Mouse (Mus musculus): Measurements from ENCODE around the gene Dhfr. TPM values are rescaled to one million over a fixed set of nuclear protein-coding genes. Genes with fewer than 3 reads are reported as not detected.

Gene Dhfr
- polyA plus RNA-seq, 1 experiment, result 3.1 TPM

DNA sequence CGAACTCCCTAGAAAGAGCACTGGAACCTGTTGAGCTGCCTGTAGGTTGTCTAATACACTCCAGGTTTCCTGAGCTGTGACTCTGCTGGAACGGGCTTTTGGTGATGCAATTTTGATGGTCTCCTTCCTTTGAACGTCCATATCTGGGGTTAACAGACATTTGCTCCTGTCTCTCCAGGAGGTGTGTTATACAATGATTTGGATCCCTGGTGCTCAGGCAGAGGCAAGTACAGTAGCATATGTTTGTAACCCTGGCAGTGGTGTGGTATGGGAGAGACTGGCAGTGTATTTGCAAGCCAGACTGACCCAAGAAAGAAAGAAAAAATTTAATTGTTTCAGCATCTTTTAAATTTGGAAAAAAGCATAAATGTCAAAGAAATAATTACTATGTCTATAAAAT lies 32.8 kb downstream of the Dhfr start:
- no peak overlapping the region for H3K4me3 ChIP-seq (ENCODE audit: low read depth, low read length)
- TF ChIP-seq POLR2A (IDR thresholded peaks at IDR 0.05; ENCODE audit: low read depth, low read length), result no peak
- no peaks in the 10 kb centered on the region for H3K27me3 ChIP-seq (ENCODE audit: control insufficient read depth, insufficient read depth, low read length)
- 84% methylated on average over 3 of the region's 3 CpGs for WGBS
- no peaks in the 10 kb centered on the region for H3K4me1 ChIP-seq (ENCODE audit: control insufficient read depth, insufficient read depth, insufficient read length, low read length)
- no peak overlapping the region for H3K27ac ChIP-seq (ENCODE audit: insufficient read depth, low read depth, low read length)
- H3K36me3 ChIP-seq (ENCODE audit: control insufficient read depth, insufficient read depth, low read length), result peaks cover 6% of the 10 kb centered on the region; the same call in 1 of the 2 replicates

DNA sequence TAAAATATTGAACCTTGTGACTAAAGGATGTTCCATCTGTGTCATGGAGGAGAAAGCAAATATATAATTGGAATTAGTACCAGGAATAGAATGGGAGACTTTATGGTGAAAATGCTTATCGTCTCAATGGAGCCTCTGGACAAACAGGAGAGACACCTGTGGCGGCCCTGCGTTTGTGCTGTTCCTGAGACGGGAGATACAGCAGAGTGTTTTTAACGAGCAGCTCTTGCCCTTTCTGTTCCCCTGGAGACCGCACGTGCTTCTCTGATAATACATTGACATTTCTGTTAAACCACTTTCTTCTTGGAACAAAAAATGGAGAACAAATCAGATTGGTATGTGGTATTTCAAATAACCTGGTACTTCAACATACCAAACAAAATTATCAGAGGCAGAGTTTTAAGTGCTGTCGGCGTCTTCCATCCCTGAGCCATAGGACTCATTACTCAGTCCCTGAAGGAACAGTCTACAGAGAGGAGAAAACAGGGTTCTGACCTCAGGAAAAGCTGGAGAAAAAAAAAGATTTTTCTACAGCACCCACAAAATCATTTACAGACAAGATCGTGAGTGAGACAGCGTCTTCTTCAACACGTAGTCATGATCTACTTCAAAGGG lies 38.6 kb downstream of the Dhfr start:
- Histone ChIP-seq H3K4me1 (ENCODE audit: control insufficient read depth, insufficient read depth, insufficient read length, low read length) (no peaks in the 10 kb centered on the region), H3K4me3 (ENCODE audit: low read depth, low read length) (no peak overlapping the region), H3K36me3 (ENCODE audit: control insufficient read depth, insufficient read depth, low read length) (no peaks in the 10 kb centered on the region), H3K27ac (ENCODE audit: insufficient read depth, low read depth, low read length) (no peak overlapping the region), H3K27me3 (ENCODE audit: control insufficient read depth, insufficient read depth, low read length) (no peaks in the 10 kb centered on the region)
- TF ChIP-seq CTCF (IDR thresholded peaks at IDR 0.05; ENCODE audit: extremely low read depth, insufficient read length, insufficient replicate concordance, low read depth, low read length) (no peak), POLR2A (IDR thresholded peaks at IDR 0.05; ENCODE audit: low read depth, low read length) (no peak)
- WGBS, result 61% methylated on average over 12 of the region's 12 CpGs

DNA sequence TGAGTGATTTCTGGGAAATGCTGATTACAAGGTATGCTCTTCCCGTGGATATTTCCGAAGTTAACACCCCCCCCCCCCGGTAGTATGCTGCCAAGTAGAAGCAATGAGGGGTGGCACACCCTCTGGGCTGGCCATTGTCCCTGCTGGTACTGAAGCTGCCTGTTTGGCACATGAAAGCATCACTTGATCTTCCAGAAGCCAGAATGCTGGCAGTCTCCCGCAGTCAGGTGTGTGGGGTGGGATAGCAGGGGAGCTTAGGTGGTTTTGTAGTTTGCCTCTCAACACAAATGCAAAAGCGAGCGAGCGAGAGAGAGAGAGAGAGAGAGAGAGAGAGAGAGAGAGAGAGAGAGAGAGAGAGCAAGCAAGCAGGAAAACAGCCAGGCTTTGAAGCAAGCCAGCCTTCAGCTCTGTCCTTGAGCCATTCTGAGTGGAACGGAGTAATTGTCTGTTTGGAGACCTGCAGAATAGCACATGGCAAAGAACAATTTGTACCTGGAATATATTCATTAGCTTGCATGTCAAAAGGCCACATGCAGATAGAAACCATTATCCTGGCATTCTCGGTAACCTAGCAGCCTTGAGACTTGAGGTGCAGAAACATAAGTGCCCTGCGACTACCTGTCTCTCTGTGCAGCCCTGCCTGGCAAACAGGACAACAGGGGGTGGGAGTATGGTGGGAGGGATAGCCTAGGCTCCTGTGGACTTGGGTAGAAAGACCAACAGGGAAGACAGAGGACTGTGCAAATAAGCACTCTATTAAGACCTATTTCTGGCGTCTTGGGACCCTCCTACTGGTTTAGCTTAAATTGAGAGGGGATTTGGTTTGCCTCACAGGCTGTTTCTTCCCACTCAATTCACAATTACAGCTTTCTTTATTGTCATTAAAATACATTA lies 44.2 kb downstream of the Dhfr start:
- WGBS, result 76% methylated on average over 11 of the region's 11 CpGs
- no peak overlapping the region for H3K4me3 ChIP-seq (ENCODE audit: low read depth, low read length)
- H3K4me1 ChIP-seq (ENCODE audit: control insufficient read depth, insufficient read depth, insufficient read length, low read length), result no peaks in the 10 kb centered on the region
- H3K36me3 ChIP-seq (ENCODE audit: control insufficient read depth, insufficient read depth, low read length), result no peaks in the 10 kb centered on the region
- no peaks in the 10 kb centered on the region for H3K27me3 ChIP-seq (ENCODE audit: control insufficient read depth, insufficient read depth, low read length)
- TF ChIP-seq POLR2A (IDR thresholded peaks at IDR 0.05; ENCODE audit: low read depth, low read length) (no peak), CTCF (IDR thresholded peaks at IDR 0.05; ENCODE audit: extremely low read depth, insufficient read length, insufficient replicate concordance, low read depth, low read length) (no peak)
- no peak overlapping the region for H3K27ac ChIP-seq (ENCODE audit: insufficient read depth, low read depth, low read length)

DNA sequence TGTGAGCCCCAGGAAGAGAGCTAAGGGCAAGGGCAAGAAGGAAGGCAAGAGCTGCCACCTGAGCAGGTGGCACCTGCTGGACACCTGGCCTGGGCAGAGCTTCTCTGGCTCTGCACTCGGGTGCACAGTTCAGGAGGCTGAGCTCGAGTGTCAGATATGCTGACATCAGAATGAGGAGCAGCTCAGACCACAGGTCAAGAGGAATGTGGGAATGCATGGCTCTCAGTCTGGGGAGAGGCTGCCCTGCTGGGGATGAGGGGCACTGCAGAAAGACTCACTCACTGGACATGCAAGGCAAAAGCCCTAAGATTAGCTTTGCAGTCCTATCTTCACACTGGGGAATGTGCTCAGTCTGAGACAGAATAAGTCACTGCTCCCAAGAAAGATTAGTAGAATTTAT lies 47.5 kb downstream of the Dhfr start:
- Histone ChIP-seq H3K4me3 (ENCODE audit: low read depth, low read length) (no peak overlapping the region), H3K4me1 (ENCODE audit: control insufficient read depth, insufficient read depth, insufficient read length, low read length) (no peaks in the 10 kb centered on the region), H3K27ac (ENCODE audit: insufficient read depth, low read depth, low read length) (no peak overlapping the region), H3K36me3 (ENCODE audit: control insufficient read depth, insufficient read depth, low read length) (no peaks in the 10 kb centered on the region), H3K27me3 (ENCODE audit: control insufficient read depth, insufficient read depth, low read length) (no peaks in the 10 kb centered on the region)
- 27% methylated on average over 2 of the region's 2 CpGs for WGBS
- no peak for TF ChIP-seq CTCF (IDR thresholded peaks at IDR 0.05; ENCODE audit: extremely low read depth, insufficient read length, insufficient replicate concordance, low read depth, low read length)
- no peak for TF ChIP-seq POLR2A (IDR thresholded peaks at IDR 0.05; ENCODE audit: low read depth, low read length)

DNA sequence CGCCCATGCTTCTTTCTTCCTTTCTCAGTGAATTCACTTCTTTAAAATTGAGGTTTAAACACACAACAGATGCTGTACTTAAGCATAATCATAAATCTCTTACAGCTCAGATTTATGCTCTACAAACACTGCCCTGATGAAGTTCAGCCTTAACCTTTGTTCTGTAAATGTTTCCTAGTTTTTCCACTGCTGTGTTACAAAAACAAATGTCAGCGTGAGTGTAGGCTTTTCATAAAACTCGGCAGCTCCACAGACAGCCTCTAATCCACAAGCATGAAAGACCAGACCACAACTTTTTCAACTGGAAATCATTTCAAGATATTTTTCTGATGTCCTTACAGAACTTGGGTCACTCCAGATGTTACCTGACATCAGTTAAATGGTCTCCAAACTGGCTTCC lies 49.0 kb downstream of the Dhfr start:
- Histone ChIP-seq H3K27ac (ENCODE audit: insufficient read depth, low read depth, low read length) (no peak overlapping the region), H3K4me1 (ENCODE audit: control insufficient read depth, insufficient read depth, insufficient read length, low read length) (no peaks in the 10 kb centered on the region), H3K27me3 (ENCODE audit: control insufficient read depth, insufficient read depth, low read length) (no peaks in the 10 kb centered on the region), H3K4me3 (ENCODE audit: low read depth, low read length) (no peak overlapping the region), H3K36me3 (ENCODE audit: control insufficient read depth, insufficient read depth, low read length) (no peaks in the 10 kb centered on the region)
- TF ChIP-seq CTCF (IDR thresholded peaks at IDR 0.05; ENCODE audit: extremely low read depth, insufficient read length, insufficient replicate concordance, low read depth, low read length) (no peak), POLR2A (IDR thresholded peaks at IDR 0.05; ENCODE audit: low read depth, low read length) (no peak)
- WGBS, result 66% methylated on average over 3 of the region's 3 CpGs

DNA sequence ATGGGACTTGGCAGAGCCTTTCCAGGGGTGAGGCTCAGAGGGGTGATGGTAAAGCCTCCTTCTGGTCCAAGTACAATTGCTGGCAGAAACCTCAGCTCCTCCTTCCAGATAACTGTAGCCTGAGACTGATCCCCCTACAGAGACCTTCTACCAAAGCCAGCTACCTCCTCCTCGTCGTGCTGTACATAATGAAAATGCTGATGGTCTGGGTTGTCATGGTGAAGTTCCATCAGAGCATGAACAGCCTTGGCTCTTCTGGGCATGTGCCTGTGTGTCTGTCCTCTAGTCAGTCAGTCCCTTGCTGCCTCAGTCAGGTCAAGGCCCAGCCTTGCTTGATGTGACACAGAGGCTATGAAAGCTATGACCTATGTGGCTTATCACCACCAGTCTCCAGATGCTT lies 56.0 kb downstream of the Dhfr start:
- no peaks in the 10 kb centered on the region for H3K27me3 ChIP-seq (ENCODE audit: control insufficient read depth, insufficient read depth, low read length)
- no peak overlapping the region for H3K27ac ChIP-seq (ENCODE audit: insufficient read depth, low read depth, low read length)
- 76% methylated on average over 2 of the region's 2 CpGs for WGBS
- no peaks in the 10 kb centered on the region for H3K36me3 ChIP-seq (ENCODE audit: control insufficient read depth, insufficient read depth, low read length)
- TF ChIP-seq CTCF (IDR thresholded peaks at IDR 0.05; ENCODE audit: extremely low read depth, insufficient read length, insufficient replicate concordance, low read depth, low read length) (no peak), POLR2A (IDR thresholded peaks at IDR 0.05; ENCODE audit: low read depth, low read length) (no peak)
- no peak overlapping the region for H3K4me3 ChIP-seq (ENCODE audit: low read depth, low read length)
- no peaks in the 10 kb centered on the region for H3K4me1 ChIP-seq (ENCODE audit: control insufficient read depth, insufficient read depth, insufficient read length, low read length)

DNA sequence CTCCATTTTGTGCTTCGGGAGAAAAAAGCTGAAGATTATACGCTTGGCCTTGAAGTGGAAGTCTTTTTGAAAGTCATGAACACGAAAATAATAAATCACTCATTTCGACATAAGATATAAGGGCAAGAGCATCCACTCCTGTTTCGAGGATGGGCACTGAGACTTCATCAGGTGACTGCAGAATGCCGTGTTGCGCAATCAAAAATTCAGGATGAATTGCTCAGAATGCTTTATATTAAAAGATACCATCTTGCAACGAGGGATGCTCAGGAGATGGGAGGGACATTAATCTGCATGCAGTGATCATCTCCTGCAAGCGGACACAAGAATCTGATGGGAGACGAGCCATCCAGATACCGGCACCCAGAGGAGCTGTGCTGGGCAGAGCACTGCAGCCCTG lies 65.1 kb downstream of the Dhfr start:
- no peak overlapping the region for H3K4me3 ChIP-seq (ENCODE audit: low read depth, low read length)
- H3K27ac ChIP-seq (ENCODE audit: insufficient read depth, low read depth, low read length), result no peak overlapping the region
- 83% methylated on average over 11 of the region's 11 CpGs for WGBS
- TF ChIP-seq POLR2A (IDR thresholded peaks at IDR 0.05; ENCODE audit: low read depth, low read length), result no peak
- no peak for TF ChIP-seq CTCF (IDR thresholded peaks at IDR 0.05; ENCODE audit: extremely low read depth, insufficient read length, insufficient replicate concordance, low read depth, low read length)
- no peaks in the 10 kb centered on the region for H3K36me3 ChIP-seq (ENCODE audit: control insufficient read depth, insufficient read depth, low read length)
- H3K27me3 ChIP-seq (ENCODE audit: control insufficient read depth, insufficient read depth, low read length), result peaks cover 5% of the 10 kb centered on the region; the same call in 1 of the 2 replicates
- H3K4me1 ChIP-seq (ENCODE audit: control insufficient read depth, insufficient read depth, insufficient read length, low read length), result no peaks in the 10 kb centered on the region
